Mouse (Mus musculus) lung, adult 2 months (tissue): ENCODE measurements around the gene Tlx2.

Source experiments
- CTCF ChIP-seq: fragments of 200-500 bp; IDR thresholded peaks from 2 replicates; pipeline ENCODE4 v1.5.1; 2011; ENCODE audit warnings: mild to moderate bottlenecking, low read length, control low read depth; ENCODE audit not compliant: insufficient read depth
- POLR2A ChIP-seq: fragments of 200-500 bp; IDR thresholded peaks from 2 replicates; pipeline ENCODE4 v1.6.1; 2011; ENCODE audit warnings: low read depth, mild to moderate bottlenecking, control low read depth, low read length, borderline replicate concordance; ENCODE audit errors: extremely low read depth

- no peak for TF ChIP-seq CTCF
- no peak for TF ChIP-seq POLR2A
These were observed 38.0 kb downstream of the Tlx2 start for GRCm38 (mm10) chr6:83031921-83032590.
